Mouse (Mus musculus) layer of hippocampus, adult 11-12 months (tissue): Measurements from ENCODE around the gene Scn8a.

ENCODE experiments used
- DNase-seq: peaks from one replicate; pipeline ENCODE4 v3.0.0; 2022; ENCODE audit warnings: low spot score

Scn8a gene

GRCm38 (mm10) chr15:100879073-100879472 lies 9.4 kb downstream of the Scn8a start:
- DNase-seq: no peak

GRCm38 (mm10) chr15:100881385-100881784 lies 11.7 kb downstream of the Scn8a start:
- no peak for DNase-seq

GRCm38 (mm10) chr15:100884481-100884880 lies 14.8 kb downstream of the Scn8a start:
- DNase-seq: no peak

GRCm38 (mm10) chr15:100891962-100892361 lies 22.3 kb downstream of the Scn8a start:
- no peak for DNase-seq

GRCm38 (mm10) chr15:100896502-100896901 lies 26.8 kb downstream of the Scn8a start:
- no peak for DNase-seq

GRCm38 (mm10) chr15:100903811-100904210 lies 34.2 kb downstream of the Scn8a start:
- DNase-seq: no peak

- no peak for DNase-seq
Observed at GRCm38 (mm10) chr15:100905006-100905405, 35.3 kb downstream of the Scn8a start.

GRCm38 (mm10) chr15:100905751-100906150 lies 36.1 kb downstream of the Scn8a start:
- DNase-seq: no peak

GRCm38 (mm10) chr15:100908817-100909216 lies 39.2 kb downstream of the Scn8a start:
- DNase-seq: no peak

GRCm38 (mm10) chr15:100909734-100910163 lies 40.1 kb downstream of the Scn8a start:
- no peak for DNase-seq

GRCm38 (mm10) chr15:100910381-100910841 lies 40.8 kb downstream of the Scn8a start:
- peak; percentile 54 for DNase-seq

- DNase-seq: no peak
Observed at GRCm38 (mm10) chr15:100912676-100913266, 43.1 kb downstream of the Scn8a start.

- no peak for DNase-seq
Observed at GRCm38 (mm10) chr15:100914734-100915242, 45.1 kb downstream of the Scn8a start.

- DNase-seq: no peak
Observed at GRCm38 (mm10) chr15:100918046-100918445, 48.4 kb downstream of the Scn8a start.

- DNase-seq: no peak
Observed at GRCm38 (mm10) chr15:100922210-100922609, 52.6 kb downstream of the Scn8a start.

GRCm38 (mm10) chr15:100923476-100923875 lies 53.8 kb downstream of the Scn8a start:
- DNase-seq: peak; percentile 89

- no peak for DNase-seq
Observed at GRCm38 (mm10) chr15:100924941-100925340, 55.3 kb downstream of the Scn8a start.

- DNase-seq: no peak
Observed at GRCm38 (mm10) chr15:100930477-100930876, 60.8 kb downstream of the Scn8a start.

- no peak for DNase-seq
Observed at GRCm38 (mm10) chr15:100936176-100936575, 66.5 kb downstream of the Scn8a start.

GRCm38 (mm10) chr15:100948383-100948782 lies 78.7 kb downstream of the Scn8a start:
- no peak for DNase-seq

GRCm38 (mm10) chr15:100949169-100949568 lies 79.5 kb downstream of the Scn8a start:
- DNase-seq: no peak

GRCm38 (mm10) chr15:100951491-100951890 lies 81.8 kb downstream of the Scn8a start:
- no peak for DNase-seq

- no peak for DNase-seq
Observed at GRCm38 (mm10) chr15:100952292-100952691, 82.6 kb downstream of the Scn8a start.

GRCm38 (mm10) chr15:100952854-100953253 lies 83.2 kb downstream of the Scn8a start:
- no peak for DNase-seq
